Mouse (Mus musculus) limb, embryonic 10.5 days (tissue): ENCODE results near the gene Ccr10. TPM values are rescaled to one million over a fixed set of nuclear protein-coding genes. Genes with fewer than 3 reads are reported as not detected.

Experiments
- DNase-seq: peaks from one replicate; pipeline ENCODE4 v3.0.0-alpha.2; 2017; ENCODE audit warnings: low spot score
- H3K27ac ChIP-seq: fragments of 300-500 bp; sonication (generic); 2 replicates; pipeline ENCODE4 v1.5.1; 2016; ENCODE audit warnings: mild to moderate bottlenecking
- H3K27me3 ChIP-seq: fragments of 300-500 bp; sonication (generic); 2 replicates; pipeline ENCODE4 v1.6.1; 2016; ENCODE audit warnings: low read depth, mild to moderate bottlenecking; ENCODE audit not compliant: poor library complexity, severe bottlenecking
- H3K36me3 ChIP-seq: fragments of 300-500 bp; sonication (generic); 2 replicates; pipeline ENCODE4 v1.6.1; 2016; ENCODE audit warnings: mild to moderate bottlenecking, moderate library complexity
- H3K4me1 ChIP-seq: fragments of 300-500 bp; sonication (generic); 2 replicates; pipeline ENCODE4 v1.6.1; 2016
- H3K4me3 ChIP-seq: fragments of 300-500 bp; sonication (generic); 2 replicates; pipeline ENCODE4 v1.5.1; 2016; ENCODE audit warnings: mild to moderate bottlenecking, moderate library complexity
- H3K9me3 ChIP-seq: fragments of 300-500 bp; sonication (generic); replicated peaks from 2 replicates; pipeline ENCODE4 v1.6.1; 2016; ENCODE audit warnings: mild to moderate bottlenecking
- WGBS: fragments of 180-500 bp; shearing (Covaris S2); methylation state at CpG from one replicate; pipeline ENCODE4 v1.1.7; 2016; 5-methylcytosine and 5-hydroxymethylcytosine counted together
- polyA plus RNA-seq: library from polyadenylated mRNA; unstranded; fragments of >200 nt; fragmentation: Nextera tagmentation; extraction: Ambion mirVana; gene quantifications from 2 replicates; pipeline ENCODE4 v1.2.1, GENCODE M21; 2016

Ccr10 gene
- polyA plus RNA-seq, 1 experiment from 2014 or later = not detected

DNA sequence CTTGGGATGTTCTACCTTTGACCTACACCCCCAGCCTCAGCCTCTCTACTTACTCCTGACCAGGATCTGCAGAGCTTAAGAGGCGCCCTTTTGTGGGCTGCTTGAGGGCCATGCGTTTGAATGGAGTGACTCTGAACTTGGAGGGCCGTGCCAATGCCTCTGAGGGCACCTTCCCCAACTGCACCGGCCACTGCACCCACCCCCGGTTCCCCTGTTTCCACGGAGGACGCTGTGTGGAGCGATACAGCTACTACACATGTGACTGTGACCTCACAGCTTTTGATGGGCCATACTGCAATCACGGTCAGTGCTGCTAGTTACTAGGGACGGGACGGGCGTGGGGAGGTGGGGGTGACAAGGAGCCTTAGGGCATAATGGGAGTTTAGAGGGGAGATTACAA, 9.7 kb upstream of the Ccr10 start:
- no peak overlapping the region for H3K4me3 ChIP-seq
- H3K27ac ChIP-seq = no peak overlapping the region
- DNase-seq = no peak
- H3K36me3 ChIP-seq = no peaks in the 10 kb centered on the region
- 91% methylated on average over 12 of the region's 12 CpGs for WGBS
- peaks cover 24% of the 10 kb centered on the region for H3K27me3 ChIP-seq
- peaks cover 13% of the 10 kb centered on the region for H3K4me1 ChIP-seq
- H3K9me3 ChIP-seq = no peaks in the 10 kb centered on the region

DNA sequence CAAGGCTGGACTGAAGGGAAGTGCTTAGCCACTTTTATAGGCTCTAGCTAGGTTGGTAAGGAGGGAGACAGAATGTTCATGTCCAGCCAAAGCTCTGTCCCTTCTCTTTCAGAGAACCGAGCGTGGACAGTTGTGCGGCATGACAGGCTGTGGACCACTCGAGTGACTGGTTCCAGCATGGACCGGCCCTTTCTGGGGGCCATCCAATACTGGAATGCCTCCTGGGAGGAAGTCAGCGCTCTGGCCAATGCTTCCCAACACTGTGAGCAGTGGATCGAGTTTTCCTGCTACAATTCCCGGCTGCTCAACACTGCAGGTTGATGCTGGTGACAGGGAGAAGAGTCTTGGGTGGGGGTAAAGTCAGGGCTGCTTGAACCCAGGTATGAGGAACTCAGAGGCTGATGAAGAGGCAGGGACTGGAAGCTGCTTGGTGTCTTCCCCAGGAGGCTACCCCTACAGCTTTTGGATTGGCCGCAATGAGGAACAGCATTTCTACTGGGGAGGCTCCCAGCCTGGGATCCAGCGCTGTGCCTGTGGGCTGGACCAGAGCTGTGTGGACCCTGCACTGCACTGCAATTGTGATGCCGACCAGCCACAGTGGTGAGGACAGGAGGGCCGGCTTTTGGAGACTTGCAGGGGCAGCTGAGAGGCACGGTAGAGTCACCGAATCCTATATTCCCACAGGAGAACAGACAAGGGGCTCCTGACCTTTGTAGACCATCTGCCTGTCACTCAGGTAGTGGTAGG, 7.7 kb upstream of the Ccr10 start:
- Histone ChIP-seq H3K4me3 (no peak overlapping the region), H3K27ac (no peak overlapping the region), H3K9me3 (no peaks in the 10 kb centered on the region), H3K27me3 (peaks cover 45% of the 10 kb centered on the region), H3K36me3 (no peaks in the 10 kb centered on the region), H3K4me1 (peaks cover 8% of the 10 kb centered on the region)
- 83% methylated on average over 14 of the region's 14 CpGs for WGBS
- DNase-seq = no peak

DNA sequence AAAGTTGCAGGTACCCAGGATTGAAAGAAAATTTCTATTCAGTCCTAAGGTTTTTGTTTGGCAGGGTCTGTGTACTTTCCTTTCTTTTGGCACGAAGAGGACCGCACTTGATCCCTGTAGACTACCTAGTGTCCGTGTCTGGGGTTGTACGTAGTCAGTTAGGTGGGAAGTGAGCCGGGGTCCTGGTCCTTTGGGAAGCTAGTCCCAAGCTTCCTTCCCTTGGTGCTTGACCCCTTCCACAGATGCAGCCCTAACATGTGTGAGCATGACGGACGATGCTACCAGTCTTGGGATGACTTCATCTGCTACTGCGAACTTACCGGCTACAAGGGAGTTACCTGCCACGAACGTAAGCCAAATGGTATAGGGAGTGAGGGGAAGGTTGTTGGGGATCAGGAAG, 6.7 kb upstream of the Ccr10 start:
- H3K27me3 ChIP-seq = peaks cover 54% of the 10 kb centered on the region
- 93% methylated on average over 11 of the region's 11 CpGs for WGBS

DNA sequence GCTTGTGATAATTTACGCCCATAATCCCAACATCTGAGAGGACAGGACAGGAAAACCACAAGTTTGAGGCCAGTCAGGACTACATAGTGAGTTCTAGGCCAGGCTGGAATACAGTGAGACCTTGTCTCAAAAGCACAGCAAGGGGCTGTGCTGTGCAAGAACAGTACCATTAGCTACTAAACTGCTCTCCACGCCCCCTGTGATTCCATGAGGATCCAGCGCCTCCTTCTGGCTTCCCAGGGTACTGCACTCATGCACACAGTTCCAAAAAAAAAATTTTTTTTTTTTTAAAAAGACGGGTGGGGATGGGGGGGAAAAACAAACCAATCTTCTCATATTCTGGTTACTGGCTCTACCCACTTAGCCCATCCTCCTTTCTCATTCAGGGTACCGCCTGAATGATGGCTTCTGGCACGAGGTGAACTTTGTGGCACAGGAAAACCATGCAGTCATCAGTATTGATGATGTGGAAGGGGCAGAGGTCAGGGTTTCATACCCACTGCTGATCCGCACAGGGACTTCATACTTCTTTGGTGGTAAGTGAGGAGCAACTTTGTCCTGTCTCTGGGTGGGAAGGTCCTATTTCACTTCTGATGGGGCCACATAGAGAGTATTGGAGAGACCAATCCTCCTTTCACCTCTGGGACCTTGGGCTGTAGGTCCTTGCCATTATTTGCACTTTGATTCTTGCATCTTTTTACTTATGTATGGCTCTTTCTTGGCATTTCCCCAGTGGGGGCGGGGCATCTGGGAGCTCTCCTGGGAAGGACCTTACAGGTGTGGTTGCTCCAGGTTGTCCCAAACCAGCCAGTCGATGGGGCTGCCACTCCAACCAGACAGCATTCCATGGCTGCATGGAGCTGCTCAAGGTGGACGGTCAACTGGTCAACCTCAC, 5.8 kb upstream of the Ccr10 start:
- Histone ChIP-seq H3K4me3 (no peak overlapping the region), H3K9me3 (no peaks in the 10 kb centered on the region), H3K36me3 (no peaks in the 10 kb centered on the region), H3K27ac (no peak overlapping the region), H3K4me1 (peaks cover 22% of the 10 kb centered on the region), H3K27me3 (peaks cover 63% of the 10 kb centered on the region)
- 41% methylated on average over 10 of the region's 10 CpGs for WGBS
- DNase-seq = peak; percentile 82

More for the DNA sequence above, 6.7 kb upstream of the Ccr10 start:
- no peaks in the 10 kb centered on the region for H3K9me3 ChIP-seq
- no peak overlapping the region for H3K4me3 ChIP-seq
- no peak for DNase-seq
- H3K36me3 ChIP-seq = no peaks in the 10 kb centered on the region
- H3K27ac ChIP-seq = no peak overlapping the region
- peaks cover 15% of the 10 kb centered on the region for H3K4me1 ChIP-seq

DNA sequence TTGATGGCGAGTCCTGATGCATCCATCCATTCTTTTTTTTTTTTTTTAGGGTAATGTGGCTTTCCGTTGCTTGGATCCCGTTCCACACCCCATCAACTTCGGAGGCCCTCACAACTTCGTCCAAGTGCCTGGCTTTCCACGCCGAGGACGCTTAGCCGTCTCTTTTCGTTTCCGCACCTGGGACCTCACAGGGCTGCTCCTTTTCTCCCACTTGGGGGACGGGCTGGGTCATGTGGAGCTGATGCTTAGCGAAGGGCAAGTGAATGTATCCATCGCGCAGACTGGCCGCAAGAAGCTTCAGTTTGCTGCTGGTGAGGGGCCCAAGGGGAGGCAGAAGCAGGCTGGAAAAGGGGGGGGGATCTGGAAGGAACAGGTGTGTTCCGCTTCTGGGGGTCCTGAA, 5.0 kb upstream of the Ccr10 start:
- Histone ChIP-seq H3K4me3 (no peak overlapping the region), H3K4me1 (peaks cover 28% of the 10 kb centered on the region), H3K9me3 (no peaks in the 10 kb centered on the region), H3K27me3 (peaks cover 71% of the 10 kb centered on the region), H3K36me3 (no peaks in the 10 kb centered on the region), H3K27ac (no peak overlapping the region)
- DNase-seq = peak; percentile 30
- 69% methylated on average over 17 of the region's 17 CpGs for WGBS

DNA sequence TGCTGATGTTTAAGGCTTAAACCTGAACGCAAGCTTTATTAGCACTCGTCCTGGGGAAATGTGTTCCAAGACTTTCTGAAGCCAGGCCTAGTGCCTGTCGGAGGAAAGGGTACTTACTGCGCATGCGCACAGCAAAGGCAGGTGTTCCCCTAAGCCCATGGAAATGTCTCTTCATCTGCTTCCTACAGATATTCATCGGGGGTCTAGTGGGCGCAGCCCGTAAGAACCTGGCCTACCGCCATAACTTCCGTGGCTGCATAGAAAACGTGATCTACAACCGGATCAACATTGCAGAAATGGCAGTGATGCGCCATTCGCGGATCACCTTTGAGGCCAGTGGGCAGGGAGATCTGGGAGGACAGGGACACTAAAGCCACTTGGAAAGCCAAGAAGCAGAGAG, 4.1 kb upstream of the Ccr10 start:
- Histone ChIP-seq H3K4me1 (peaks cover 36% of the 10 kb centered on the region), H3K27ac (no peak overlapping the region), H3K9me3 (no peaks in the 10 kb centered on the region), H3K27me3 (peaks cover 81% of the 10 kb centered on the region), H3K36me3 (no peaks in the 10 kb centered on the region), H3K4me3 (no peak overlapping the region)
- WGBS = 73% methylated on average over 15 of the region's 15 CpGs
- DNase-seq = peak; percentile 29

DNA sequence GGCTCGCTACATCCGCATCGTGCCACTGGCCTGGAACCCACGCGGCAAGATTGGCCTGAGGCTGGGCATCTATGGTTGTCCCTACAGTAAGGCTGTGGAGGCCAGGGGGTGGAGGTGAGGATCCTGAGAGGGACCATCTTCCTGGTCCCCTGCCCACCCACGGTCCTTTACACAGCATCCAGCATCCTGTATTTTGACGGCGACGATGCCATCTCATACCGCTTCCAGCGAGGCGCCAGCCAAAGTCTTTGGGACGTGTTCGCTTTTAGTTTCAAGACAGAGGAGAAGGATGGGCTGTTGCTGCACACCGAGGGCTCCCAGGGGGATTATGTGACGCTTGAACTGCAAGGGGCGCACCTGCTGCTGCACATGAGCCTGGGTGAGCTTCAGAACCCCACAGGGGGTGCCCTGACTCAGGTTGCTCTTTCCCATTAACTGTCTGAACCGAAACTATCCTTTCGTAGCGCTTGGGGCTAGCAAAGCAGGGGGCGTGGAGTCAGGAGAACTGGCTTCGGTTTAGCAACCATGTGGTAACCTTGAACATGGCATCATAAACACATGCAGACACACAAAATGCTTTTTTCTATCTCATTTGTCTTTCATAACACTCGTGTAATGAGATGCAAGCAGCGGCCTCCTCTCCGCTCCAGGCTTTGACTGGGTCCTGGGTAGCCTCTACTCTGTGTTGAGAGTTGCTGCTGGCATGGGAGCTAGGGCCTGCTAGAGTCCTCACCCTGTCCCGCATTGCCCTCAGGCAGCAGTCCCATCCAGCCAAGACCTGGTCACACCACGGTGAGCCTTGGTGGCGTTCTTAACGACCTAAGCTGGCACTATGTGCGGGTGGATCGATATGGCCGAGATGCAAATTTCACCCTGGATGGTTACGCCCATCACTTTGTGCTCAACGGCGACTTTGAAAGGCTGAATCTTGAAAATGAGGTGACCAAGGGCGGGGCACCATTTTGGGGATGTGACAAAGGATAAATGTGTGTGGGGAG, 3.1 kb upstream of the Ccr10 start:
- H3K4me1 ChIP-seq = peaks cover 46% of the 10 kb centered on the region
- no peaks in the 10 kb centered on the region for H3K9me3 ChIP-seq
- 49% methylated on average over 36 of the region's 36 CpGs for WGBS
- H3K4me3 ChIP-seq = 0 out of 2 replicates have a peak overlapping the region, but pooled peaks have one; percentile 7
- peak; percentile 29 for DNase-seq
- no peak overlapping the region for H3K27ac ChIP-seq
- H3K36me3 ChIP-seq = no peaks in the 10 kb centered on the region
- peaks cover 86% of the 10 kb centered on the region for H3K27me3 ChIP-seq

DNA sequence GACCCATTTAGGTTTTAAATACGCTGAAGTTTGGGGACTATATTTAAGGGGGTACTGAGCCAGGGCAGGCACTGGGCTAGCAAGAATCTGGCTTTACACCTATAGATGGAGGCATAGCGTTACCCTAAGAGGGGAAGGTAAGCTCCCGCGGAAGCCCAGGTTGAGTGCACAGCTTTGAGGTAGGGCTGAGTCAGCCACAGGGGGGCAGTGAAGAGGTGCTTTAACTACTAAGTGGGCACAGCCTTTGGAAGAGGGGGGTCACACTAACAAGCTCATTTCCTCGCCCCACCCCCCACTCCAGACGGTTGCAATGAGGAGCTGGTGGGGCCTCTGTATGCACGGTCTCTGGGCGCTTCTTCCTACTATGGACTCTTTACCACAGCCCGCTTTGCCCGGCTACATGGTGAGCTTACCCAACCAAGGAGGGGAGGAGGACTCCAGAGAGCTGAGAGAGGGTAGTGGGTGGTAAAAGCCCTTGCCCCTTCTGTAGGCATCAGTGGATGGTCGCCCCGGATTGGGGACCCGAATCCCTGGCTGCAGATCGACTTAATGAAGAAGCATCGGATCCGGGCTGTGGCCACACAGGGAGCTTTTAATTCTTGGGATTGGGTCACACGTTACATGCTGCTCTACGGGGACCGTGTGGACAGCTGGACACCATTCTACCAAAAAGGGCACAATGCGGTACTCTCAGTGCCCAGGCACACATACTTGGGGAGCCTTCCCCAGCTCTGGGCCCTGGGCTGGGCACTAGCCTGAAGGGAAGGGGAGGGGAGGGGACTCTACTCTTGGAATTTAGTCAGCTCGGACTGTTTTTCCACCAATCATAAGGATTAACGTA, 1.9 kb upstream of the Ccr10 start:
- Histone ChIP-seq H3K4me3 (peak overlapping the region; percentile 13; the same call in 1 of the 2 replicates), H3K4me1 (peaks cover 52% of the 10 kb centered on the region)
- 30% methylated on average over 22 of the region's 22 CpGs for WGBS

DNA sequence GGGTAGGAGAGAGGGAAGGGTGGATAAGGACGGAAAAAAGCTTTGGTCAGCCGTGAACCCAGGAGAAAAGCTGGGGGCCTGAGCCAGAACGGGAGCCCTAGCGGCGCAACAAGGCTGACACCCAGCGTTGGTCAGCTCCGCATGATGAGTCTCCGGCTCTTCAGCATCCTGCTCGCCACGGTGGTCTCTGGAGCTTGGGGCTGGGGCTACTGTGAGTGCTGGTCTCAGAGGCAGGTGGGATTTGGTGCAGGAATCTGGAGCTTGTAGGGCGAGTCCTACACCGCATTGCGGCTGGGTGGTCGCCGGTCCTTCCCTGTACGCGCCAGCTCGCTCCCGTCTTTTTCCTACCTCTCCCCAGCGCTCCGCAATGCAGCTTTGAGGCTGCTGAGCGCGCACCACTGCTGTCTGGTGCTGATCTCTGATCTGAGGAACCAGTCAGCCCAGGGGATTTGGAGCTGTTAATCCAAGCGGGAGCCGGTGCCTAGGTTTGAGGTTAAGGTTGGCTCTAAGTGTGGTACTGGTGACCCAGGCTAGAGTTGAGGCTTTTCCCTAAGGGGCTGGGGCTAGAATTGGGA, 961 bp upstream of the Ccr10 start:
- Histone ChIP-seq H3K27ac (no peak overlapping the region), H3K9me3 (no peaks in the 10 kb centered on the region), H3K4me3 (peak overlapping the region; percentile 41), H3K27me3 (peaks cover 88% of the 10 kb centered on the region), H3K36me3 (no peaks in the 10 kb centered on the region), H3K4me1 (peaks cover 62% of the 10 kb centered on the region)
- peak; percentile 59 for DNase-seq
- WGBS = 2% methylated on average over 25 of the region's 25 CpGs

More for the DNA sequence above, 1.9 kb upstream of the Ccr10 start:
- H3K9me3 ChIP-seq = no peaks in the 10 kb centered on the region
- H3K36me3 ChIP-seq = no peaks in the 10 kb centered on the region
- H3K27me3 ChIP-seq = peaks cover 86% of the 10 kb centered on the region
- DNase-seq = peak; percentile 63
- no peak overlapping the region for H3K27ac ChIP-seq

DNA sequence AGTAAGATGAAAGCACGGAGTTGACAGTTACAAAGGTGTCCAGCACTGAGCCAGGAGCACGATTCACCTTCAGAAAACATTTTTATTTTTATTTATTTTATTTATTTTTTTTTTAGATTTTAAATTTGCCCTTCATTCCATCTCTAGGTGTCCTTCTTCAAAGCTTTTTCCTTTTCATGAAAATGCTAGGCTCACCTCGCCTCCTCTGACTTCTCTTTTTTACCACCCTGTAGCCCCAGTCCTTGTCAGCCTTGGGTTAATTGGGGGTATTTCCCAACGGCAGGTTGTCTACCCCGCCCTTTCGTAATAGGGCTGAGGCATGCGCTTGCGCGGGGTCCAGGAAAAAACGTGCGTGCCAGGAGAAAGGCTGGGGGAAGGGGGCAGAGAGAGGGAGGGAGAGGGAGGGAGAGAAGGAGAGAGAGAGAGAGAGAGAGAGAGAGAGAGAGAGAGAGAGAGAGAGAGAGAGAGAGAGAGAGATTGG, 433 bp upstream of the Ccr10 start:
- 9% methylated on average over 11 of the region's 11 CpGs for WGBS
- no peaks in the 10 kb centered on the region for H3K36me3 ChIP-seq
- peaks cover 67% of the 10 kb centered on the region for H3K4me1 ChIP-seq
- DNase-seq = peak; percentile 28
- H3K27ac ChIP-seq = no peak overlapping the region
- H3K9me3 ChIP-seq = no peaks in the 10 kb centered on the region
- H3K27me3 ChIP-seq = peaks cover 91% of the 10 kb centered on the region
- H3K4me3 ChIP-seq = peak overlapping the region; percentile 41

DNA sequence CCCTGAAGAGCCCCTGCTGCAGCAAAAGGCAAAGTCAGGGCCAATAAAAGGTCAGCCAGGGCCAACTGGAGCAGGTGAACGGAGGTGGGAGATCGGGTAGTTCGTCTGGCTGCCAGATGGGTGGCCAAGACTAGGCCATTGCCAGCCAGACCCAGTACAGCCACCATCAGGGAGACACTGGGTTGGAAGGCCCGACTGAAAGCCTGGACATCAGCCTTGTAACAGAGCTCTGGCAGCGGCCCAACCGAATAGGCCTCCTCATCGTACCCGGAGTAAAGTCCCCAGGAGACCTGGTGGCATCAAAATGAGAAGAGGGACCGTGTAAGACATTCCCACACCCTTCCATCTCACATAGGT, 876 bp downstream of the Ccr10 start:
- WGBS = 39% methylated on average over 9 of the region's 9 CpGs
- Histone ChIP-seq H3K36me3 (no peaks in the 10 kb centered on the region), H3K27me3 (peaks cover 92% of the 10 kb centered on the region), H3K27ac (peak overlapping the region; percentile 73; the same call in 1 of the 2 replicates), H3K9me3 (no peaks in the 10 kb centered on the region), H3K4me1 (peaks cover 80% of the 10 kb centered on the region), H3K4me3 (peak overlapping the region; percentile 46)
- no peak for DNase-seq
